Mouse (Mus musculus): ENCODE results near the gene Serpine2.

Serpine2 gene

GRCm38 (mm10) chr1:79756417-79756816 is 104.6 kb downstream of the Serpine2 start:
- DNase-seq (ENCODE audit: low read depth) = no peak

DNA sequence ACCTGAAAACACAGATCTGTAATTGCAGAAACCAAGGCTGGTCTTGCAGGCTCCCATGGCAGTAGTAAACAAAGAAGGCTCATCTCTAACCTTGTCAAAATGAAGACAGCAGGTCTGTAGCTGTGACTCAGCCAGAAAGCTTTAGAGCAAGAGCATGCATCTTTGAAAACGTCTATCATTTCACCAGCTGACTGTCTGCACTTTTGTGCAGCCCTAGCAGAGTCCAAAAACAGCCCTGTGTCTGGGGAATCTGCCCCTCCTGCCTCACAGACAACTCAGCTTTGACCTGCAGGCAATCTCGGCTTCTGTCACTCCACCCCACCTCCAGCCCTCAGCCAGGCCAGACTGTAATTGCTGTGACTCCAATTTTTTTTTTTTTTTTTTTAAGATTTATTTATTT is 105.6 kb downstream of the Serpine2 start:
- DNase-seq (ENCODE audit: low read depth) = no peak

DNA sequence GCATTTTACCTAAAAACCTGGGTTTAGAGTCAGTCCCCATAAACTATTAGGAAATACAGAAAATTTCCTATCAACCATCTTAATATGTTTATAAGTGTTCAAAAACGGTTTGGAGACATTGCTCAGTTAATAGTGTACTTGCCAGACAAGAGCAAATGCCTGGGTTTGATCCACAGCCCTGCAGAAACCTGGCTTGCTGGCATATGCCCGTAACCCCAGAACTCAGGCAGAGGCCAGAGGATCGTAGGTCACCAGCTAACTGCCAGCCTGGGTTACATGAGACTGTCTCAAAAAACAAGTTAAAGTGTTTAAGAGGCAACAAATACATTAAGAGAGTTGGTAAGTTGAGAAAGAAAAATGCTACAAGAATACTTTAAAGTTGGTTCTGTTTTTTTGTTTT is 106.0 kb downstream of the Serpine2 start:
- DNase-seq (ENCODE audit: low read depth) = no peak

GRCm38 (mm10) chr1:79753456-79753855 is 107.5 kb downstream of the Serpine2 start:
- no peak for DNase-seq (ENCODE audit: low read depth)

GRCm38 (mm10) chr1:79752714-79753340 is 108.2 kb downstream of the Serpine2 start:
- DNase-seq (ENCODE audit: low read depth) = no peak

DNA sequence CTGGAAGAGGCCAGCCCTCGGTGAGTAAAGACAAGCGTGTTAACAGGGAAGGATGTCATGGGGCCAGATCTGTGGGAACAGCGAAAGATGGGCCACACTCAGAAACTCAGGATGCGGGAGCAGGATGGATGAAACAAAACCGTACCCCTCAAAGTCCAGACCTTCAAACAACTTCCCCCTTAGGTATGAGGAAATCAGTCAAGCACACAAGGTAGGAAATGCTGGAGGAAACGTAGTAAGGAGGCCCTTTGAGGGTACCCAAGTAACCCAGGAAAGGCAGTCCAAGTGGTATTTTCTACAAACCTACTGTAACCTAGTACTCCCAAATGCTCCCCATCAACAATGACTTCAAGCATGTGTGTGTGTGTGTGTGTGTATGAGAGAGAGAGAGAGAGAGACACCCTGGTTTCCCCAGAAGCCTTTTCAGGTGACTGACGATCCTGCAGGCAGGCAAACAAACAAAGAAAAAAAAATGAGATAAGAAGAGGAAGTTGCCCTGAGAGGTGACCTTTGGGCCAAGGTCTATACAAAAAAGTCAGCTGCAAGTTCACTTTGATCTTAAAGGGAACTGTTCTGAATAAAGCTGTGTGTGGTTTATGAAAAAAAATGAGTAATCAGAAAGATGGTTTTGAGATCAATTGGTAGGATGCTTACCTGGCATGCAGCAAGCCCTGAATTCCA is 108.8 kb downstream of the Serpine2 start:
- no peak for DNase-seq (ENCODE audit: low read depth)

DNA sequence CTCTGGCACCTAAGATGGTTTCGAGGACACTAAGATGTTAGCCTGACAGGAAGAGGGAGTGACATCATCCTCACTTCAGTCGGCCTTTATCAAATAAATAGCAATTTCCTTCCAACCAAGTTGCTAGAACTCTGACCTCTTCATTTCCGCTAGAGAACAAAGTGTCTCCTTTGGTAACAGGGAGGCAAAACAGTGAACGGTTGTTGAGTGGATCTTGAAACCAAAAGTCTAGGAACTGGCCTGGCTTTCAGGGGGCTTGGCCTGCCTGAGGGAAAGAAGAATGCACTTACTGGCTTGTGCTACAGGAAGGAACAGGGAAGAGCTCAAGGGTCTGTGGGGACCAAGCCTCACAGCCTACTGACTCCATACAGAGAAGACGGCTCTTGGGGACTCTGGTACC is 109.8 kb downstream of the Serpine2 start:
- DNase-seq (ENCODE audit: low read depth) = no peak

DNA sequence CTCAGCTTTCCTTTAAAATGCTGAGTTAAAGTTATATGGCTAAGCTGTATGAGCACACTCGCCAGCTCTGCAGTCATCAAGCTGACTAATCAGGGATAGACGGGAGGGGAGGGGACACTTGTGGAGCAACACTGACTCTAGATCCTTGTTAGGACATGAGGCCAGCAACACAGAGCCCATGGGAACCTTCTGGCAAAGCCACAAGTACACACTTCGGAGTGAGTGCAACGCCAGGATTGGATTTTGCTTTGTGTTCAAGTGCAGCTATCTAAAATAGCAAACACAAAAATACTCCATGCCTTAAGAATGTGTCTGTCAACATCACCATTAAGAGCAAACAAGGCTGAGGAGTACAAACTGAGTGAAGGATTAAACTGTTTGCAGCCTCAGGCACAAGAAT is 114.9 kb downstream of the Serpine2 start:
- peak; percentile 66 for DNase-seq (ENCODE audit: low read depth)

Data from fibroblast of lung, adult 2 months (primary cell).